Mouse (Mus musculus) lung, postnatal 10 days (tissue): ENCODE data around the gene Hist1h2bh.

Experiments used
- DNase-seq: peaks from one replicate; pipeline ENCODE4 v3.0.0; 2021

The Hist1h2bh gene

GRCm38 (mm10) chr13:23529480-23530165 is 13.6 kb downstream of the Hist1h2bh start:
- DNase-seq, result no peak

- no peak for DNase-seq
Measured at GRCm38 (mm10) chr13:23529005-23529404, 14.2 kb downstream of the Hist1h2bh start.

- peak; percentile 94 for DNase-seq
Measured at GRCm38 (mm10) chr13:23526312-23526711, 16.9 kb downstream of the Hist1h2bh start.

- no peak for DNase-seq
Measured at GRCm38 (mm10) chr13:23525901-23526300, 17.3 kb downstream of the Hist1h2bh start.

GRCm38 (mm10) chr13:23524654-23525053 is 18.5 kb downstream of the Hist1h2bh start:
- DNase-seq, result peak; percentile 84

GRCm38 (mm10) chr13:23523976-23524375 is 19.2 kb downstream of the Hist1h2bh start:
- DNase-seq, result no peak

- peak; percentile 84 for DNase-seq
Measured at GRCm38 (mm10) chr13:23521703-23522102, 21.5 kb downstream of the Hist1h2bh start.

GRCm38 (mm10) chr13:23519416-23519815 is 23.8 kb downstream of the Hist1h2bh start:
- DNase-seq, result peak; percentile 88

- DNase-seq, result peak; percentile 85
Measured at GRCm38 (mm10) chr13:23518885-23519284, 24.3 kb downstream of the Hist1h2bh start.

- DNase-seq, result no peak
Measured at GRCm38 (mm10) chr13:23518295-23518603, 24.9 kb downstream of the Hist1h2bh start.

GRCm38 (mm10) chr13:23517603-23518294 is 25.4 kb downstream of the Hist1h2bh start:
- DNase-seq, result peak; percentile 91

GRCm38 (mm10) chr13:23516822-23517602 is 26.2 kb downstream of the Hist1h2bh start:
- peak; percentile 78 for DNase-seq

GRCm38 (mm10) chr13:23515826-23516620 is 27.2 kb downstream of the Hist1h2bh start:
- no peak for DNase-seq

- no peak for DNase-seq
Measured at GRCm38 (mm10) chr13:23515281-23515680, 27.9 kb downstream of the Hist1h2bh start.

GRCm38 (mm10) chr13:23513517-23513916 is 29.7 kb downstream of the Hist1h2bh start:
- DNase-seq, result no peak

GRCm38 (mm10) chr13:23510127-23510526 is 33.1 kb downstream of the Hist1h2bh start:
- no peak for DNase-seq

- DNase-seq, result no peak
Measured at GRCm38 (mm10) chr13:23506819-23507515, 36.2 kb downstream of the Hist1h2bh start.

- DNase-seq, result peak; percentile 30
Measured at GRCm38 (mm10) chr13:23506351-23506750, 36.8 kb downstream of the Hist1h2bh start.

GRCm38 (mm10) chr13:23505662-23506345 is 37.4 kb downstream of the Hist1h2bh start:
- no peak for DNase-seq

- peak; percentile 49 for DNase-seq
Measured at GRCm38 (mm10) chr13:23503797-23504196, 39.4 kb downstream of the Hist1h2bh start.

GRCm38 (mm10) chr13:23502916-23503315 is 40.3 kb downstream of the Hist1h2bh start:
- DNase-seq, result no peak
